Mouse (Mus musculus) hindbrain, embryonic 11.5 days (tissue): Measurements from ENCODE around the gene Polk. TPM values are rescaled to one million over a fixed set of nuclear protein-coding genes. Genes with fewer than 3 reads are reported as not detected.

ENCODE experiments used
- ATAC-seq: fragments of 200-750 bp; cut with Nextera tagmentation; 2 replicates; pipeline ENCODE4 v1.8.0; 2017; ENCODE audit warnings: mild to moderate bottlenecking, moderate TSS enrichment, moderate library complexity; ENCODE audit not compliant: low FRiP score
- DNase-seq: peaks from one replicate; pipeline ENCODE4 v3.0.0-alpha.2; 2015; ENCODE audit warnings: low spot score
- H3K27ac ChIP-seq: fragments of 300-500 bp; sonication (generic); 2 replicates; pipeline ENCODE4 v1.5.1; 2014; ENCODE audit warnings: mild to moderate bottlenecking, low read depth, low read length
- H3K27me3 ChIP-seq: fragments of 300-500 bp; sonication (generic); 2 replicates; pipeline ENCODE4 v1.6.1; 2014; ENCODE audit warnings: mild to moderate bottlenecking, low read length, moderate library complexity, mixed read lengths; ENCODE audit not compliant: control insufficient read depth, insufficient read depth
- H3K36me3 ChIP-seq: fragments of 300-500 bp; sonication (generic); 2 replicates; pipeline ENCODE4 v1.6.1; 2014; ENCODE audit warnings: mild to moderate bottlenecking, low read length, moderate library complexity, mixed read lengths; ENCODE audit not compliant: control insufficient read depth, insufficient read depth
- H3K4me1 ChIP-seq: fragments of 300-500 bp; sonication (generic); replicated peaks from 2 replicates; pipeline ENCODE4 v1.6.1; 2014; ENCODE audit warnings: low read length, mixed read lengths; ENCODE audit not compliant: control insufficient read depth, insufficient read depth
- H3K4me2 ChIP-seq: fragments of 300-500 bp; sonication (generic); replicated peaks from 2 replicates; pipeline ENCODE4 v1.6.1; 2014; ENCODE audit warnings: mild to moderate bottlenecking, low read depth, low read length
- H3K4me3 ChIP-seq: fragments of 300-500 bp; sonication (generic); 2 replicates; pipeline ENCODE4 v1.5.1; 2014; ENCODE audit warnings: low read depth, low read length
- H3K9ac ChIP-seq: fragments of 300-500 bp; sonication (generic); 2 replicates; pipeline ENCODE4 v1.6.1; 2014; ENCODE audit warnings: low read depth, low read length
- H3K9me3 ChIP-seq: fragments of 300-500 bp; sonication (generic); 2 replicates; pipeline ENCODE4 v1.6.1; 2016; ENCODE audit warnings: low read length; ENCODE audit not compliant: control insufficient read depth
- whole genome bisulfite sequencing: fragments of 180-500 bp; shearing (Covaris S2); extraction: QIAGEN DNeasy Blood & Tissue Kit; methylation state at CpG from one replicate; pipeline ENCODE4 v1.1.7; 2014; 5-methylcytosine and 5-hydroxymethylcytosine counted together
- polyA plus RNA-seq: library from polyadenylated mRNA; unstranded; fragments of >200 nt; fragmentation: Nextera tagmentation; extraction: Ambion mirVana; gene quantifications from 2 replicates; pipeline ENCODE4 v1.2.1, GENCODE M21; 2014

Polk gene
- polyA plus RNA-seq = 6.7 and 8.2 TPM in 2 replicates

GRCm38 (mm10) chr13:96542081-96542889 is at the start of gene Polk, which contains the start of gene Col4a3bp:
TSS of gene Polk (minus strand) at chr13:96542579.
TSS of gene Col4a3bp (plus strand) at chr13:96542618.
- ATAC-seq (peak; percentile 99), DNase-seq (peak; percentile 98)
- under 1% methylated on average over 46 of the region's 50 CpGs for WGBS
- H3K4me1 ChIP-seq = no peaks in the 10 kb centered on the region
- peak within 1 kb of the TSS; percentile 87 for H3K27ac ChIP-seq
- no peaks in the 10 kb centered on the region for H3K36me3 ChIP-seq
- peak within 1 kb of the TSS; percentile 75 for H3K4me2 ChIP-seq
- H3K9ac ChIP-seq = peak within 1 kb of the TSS; percentile 83
- peak within 1 kb of the TSS; percentile 95 for H3K4me3 ChIP-seq
- H3K9me3 ChIP-seq = no peaks in the 10 kb centered on the region
- H3K27me3 ChIP-seq = no peaks in the 10 kb centered on the region

- no peak overlapping the region for H3K4me3 ChIP-seq
- H3K27me3 ChIP-seq = no peaks in the 10 kb centered on the region
- H3K27ac ChIP-seq = no peak overlapping the region
- DNase-seq (no peak), ATAC-seq (no peak)
- H3K4me2 ChIP-seq = no peak overlapping the region
- no peaks in the 10 kb centered on the region for H3K4me1 ChIP-seq
- no peaks in the 10 kb centered on the region for H3K36me3 ChIP-seq
- WGBS = 93% methylated on average over 1 of the region's 1 CpGs
- no peaks in the 10 kb centered on the region for H3K9me3 ChIP-seq
- no peak overlapping the region for H3K9ac ChIP-seq
These were observed 46.3 kb upstream of the Polk start for GRCm38 (mm10) chr13:96588642-96589041.

- 95% methylated on average over 5 of the region's 5 CpGs for WGBS
- Histone ChIP-seq H3K4me3 (no peak overlapping the region), H3K4me1 (no peaks in the 10 kb centered on the region), H3K4me2 (no peak overlapping the region), H3K27ac (no peak overlapping the region), H3K36me3 (no peaks in the 10 kb centered on the region), H3K9ac (no peak overlapping the region), H3K9me3 (no peaks in the 10 kb centered on the region), H3K27me3 (no peaks in the 10 kb centered on the region)
- ATAC-seq (no peak), DNase-seq (no peak)
These were observed 44.2 kb upstream of the Polk start for GRCm38 (mm10) chr13:96586540-96586939.

DNA sequence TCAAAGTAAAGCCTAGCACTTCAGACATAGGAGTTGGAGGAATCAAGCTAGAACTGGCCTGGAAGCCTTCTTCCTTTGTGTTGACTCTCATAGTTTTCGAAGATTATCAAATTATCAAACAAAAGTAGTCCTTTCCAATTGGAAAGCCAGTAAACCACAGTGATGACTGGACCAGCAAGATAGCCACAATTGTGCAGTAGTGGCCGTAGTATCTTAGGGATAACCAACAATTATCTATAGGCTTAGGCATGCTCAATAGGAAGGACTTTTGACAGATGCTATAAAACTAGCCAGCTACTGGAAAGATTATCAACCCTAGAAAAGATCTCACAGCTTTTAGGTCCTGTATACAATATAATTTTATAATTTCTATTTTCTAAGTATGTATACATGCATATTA is 41.8 kb upstream of the Polk start:
- H3K4me1 ChIP-seq = no peaks in the 10 kb centered on the region
- no peak overlapping the region for H3K4me3 ChIP-seq
- H3K36me3 ChIP-seq = no peaks in the 10 kb centered on the region
- H3K9ac ChIP-seq = no peak overlapping the region
- WGBS = 92% methylated on average over 2 of the region's 2 CpGs
- no peaks in the 10 kb centered on the region for H3K27me3 ChIP-seq
- H3K27ac ChIP-seq = no peak overlapping the region
- DNase-seq (no peak), ATAC-seq (no peak)
- no peaks in the 10 kb centered on the region for H3K9me3 ChIP-seq
- H3K4me2 ChIP-seq = no peak overlapping the region

DNA sequence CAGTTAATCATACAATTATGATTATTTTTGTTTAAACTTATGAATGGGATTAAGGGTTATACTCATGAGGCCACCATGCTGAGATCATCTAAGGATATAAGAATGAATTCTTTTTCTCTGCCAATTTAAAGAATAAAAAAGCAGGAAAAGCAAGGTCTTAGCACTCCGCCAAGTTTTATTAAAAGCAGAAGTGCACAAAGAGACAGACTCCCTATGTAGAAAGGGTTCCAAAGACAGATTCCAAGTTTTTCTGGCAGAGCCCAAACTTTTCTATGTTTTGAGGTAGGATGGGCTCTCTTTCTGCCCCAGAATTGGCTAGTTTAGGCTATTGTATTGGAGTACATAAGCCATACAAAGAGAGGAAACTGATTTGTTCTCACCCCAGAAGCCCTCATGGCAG is 37.6 kb upstream of the Polk start:
- 78% methylated on average over 1 of the region's 1 CpGs for WGBS
- H3K9me3 ChIP-seq = no peaks in the 10 kb centered on the region
- H3K4me3 ChIP-seq = no peak overlapping the region
- H3K36me3 ChIP-seq = no peaks in the 10 kb centered on the region
- H3K4me1 ChIP-seq = no peaks in the 10 kb centered on the region
- DNase-seq = no peak
- H3K4me2 ChIP-seq = no peak overlapping the region
- no peaks in the 10 kb centered on the region for H3K27me3 ChIP-seq
- H3K27ac ChIP-seq = no peak overlapping the region
- no peak overlapping the region for H3K9ac ChIP-seq
- ATAC-seq = no peak

- H3K27me3 ChIP-seq = no peaks in the 10 kb centered on the region
- no peak overlapping the region for H3K4me2 ChIP-seq
- no peaks in the 10 kb centered on the region for H3K4me1 ChIP-seq
- no peaks in the 10 kb centered on the region for H3K36me3 ChIP-seq
- no peak overlapping the region for H3K9ac ChIP-seq
- no peak for DNase-seq
- H3K27ac ChIP-seq = no peak overlapping the region
- WGBS = 84% methylated on average over 2 of the region's 2 CpGs
- H3K4me3 ChIP-seq = no peak overlapping the region
- no peak for ATAC-seq
- H3K9me3 ChIP-seq = no peaks in the 10 kb centered on the region
These were observed 36.7 kb upstream of the Polk start for GRCm38 (mm10) chr13:96579104-96579503.

DNA sequence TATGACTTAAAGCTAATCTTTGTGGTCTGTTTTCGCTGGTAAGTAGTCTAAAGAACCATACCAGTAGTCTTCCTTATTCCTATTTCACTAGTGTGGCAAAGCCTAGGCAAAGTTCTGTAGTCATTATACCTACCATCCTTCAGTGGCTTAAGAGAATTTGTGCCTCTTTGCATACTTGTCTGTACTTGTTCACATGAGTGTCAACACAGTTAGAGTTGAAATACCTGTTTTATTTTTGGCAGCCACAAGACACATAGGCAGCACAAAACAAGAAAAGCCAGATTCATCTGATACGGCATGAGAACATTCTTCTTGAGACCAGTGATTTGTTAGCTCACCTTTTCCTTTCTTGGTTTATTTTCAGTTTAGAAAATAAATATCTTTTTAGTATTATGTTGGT is 31.8 kb upstream of the Polk start:
- Histone ChIP-seq H3K4me2 (no peak overlapping the region), H3K4me3 (no peak overlapping the region), H3K9me3 (no peaks in the 10 kb centered on the region), H3K27ac (no peak overlapping the region), H3K27me3 (no peaks in the 10 kb centered on the region), H3K36me3 (no peaks in the 10 kb centered on the region), H3K9ac (no peak overlapping the region), H3K4me1 (no peaks in the 10 kb centered on the region)
- 88% methylated on average over 2 of the region's 2 CpGs for WGBS
- DNase-seq (no peak), ATAC-seq (no peak)

DNA sequence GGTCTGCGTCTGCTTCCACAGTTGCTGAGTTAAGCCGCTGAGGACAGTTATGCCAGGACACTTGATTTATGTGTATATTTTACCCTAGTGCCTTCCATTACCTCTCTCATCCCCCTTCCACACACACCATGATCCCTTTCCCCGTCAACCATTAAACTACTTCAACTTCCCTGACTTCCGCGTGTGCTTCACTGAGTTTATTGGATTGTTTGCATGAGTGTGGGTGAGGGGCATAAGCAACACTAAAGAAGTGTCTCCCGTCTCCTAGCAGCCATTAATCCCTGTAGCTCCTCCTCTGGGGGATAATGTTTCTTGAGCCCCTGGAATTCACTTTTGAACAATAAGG is 28.6 kb upstream of the Polk start:
- Histone ChIP-seq H3K9ac (no peak overlapping the region), H3K27me3 (no peaks in the 10 kb centered on the region), H3K36me3 (no peaks in the 10 kb centered on the region), H3K27ac (no peak overlapping the region), H3K4me1 (no peaks in the 10 kb centered on the region), H3K4me2 (no peak overlapping the region), H3K4me3 (no peak overlapping the region), H3K9me3 (no peaks in the 10 kb centered on the region)
- no peak for DNase-seq
- WGBS = 81% methylated on average over 6 of the region's 6 CpGs
- ATAC-seq = no peak

DNA sequence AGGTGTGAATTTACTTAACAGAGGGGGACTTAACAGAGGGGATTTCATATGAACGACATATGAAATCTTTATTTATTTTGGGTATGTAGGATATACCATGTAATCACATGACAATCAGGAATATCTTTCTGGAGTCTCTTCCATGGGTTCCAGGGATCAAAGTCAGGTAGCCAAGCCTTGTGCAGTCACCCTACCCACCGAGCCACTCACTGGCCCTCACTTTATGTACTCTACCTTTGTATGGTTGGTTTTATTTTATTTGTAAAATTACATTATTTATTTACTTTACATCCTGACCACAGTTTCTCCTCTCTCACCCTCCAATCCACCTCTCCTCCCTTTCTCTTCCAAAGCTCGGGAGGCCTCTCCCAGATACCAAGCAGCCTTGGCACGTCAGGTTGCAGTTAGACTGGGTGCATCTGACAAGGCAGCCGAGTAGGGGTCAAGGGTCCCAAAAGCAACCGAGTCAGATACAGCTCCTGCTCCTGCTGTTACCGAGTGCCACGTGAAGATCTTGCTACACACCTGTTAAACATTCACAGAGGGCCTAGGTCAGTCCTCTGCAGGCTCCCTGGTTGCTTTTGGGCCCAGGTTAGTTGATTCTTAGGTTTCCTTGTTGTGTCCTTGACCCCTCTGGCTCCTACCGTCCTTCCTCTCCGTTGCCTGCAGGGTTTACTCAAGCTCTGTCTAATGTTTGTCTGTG is 28.1 kb upstream of the Polk start:
- no peaks in the 10 kb centered on the region for H3K36me3 ChIP-seq
- no peaks in the 10 kb centered on the region for H3K9me3 ChIP-seq
- ATAC-seq (no peak), DNase-seq (no peak)
- no peak overlapping the region for H3K4me3 ChIP-seq
- no peak overlapping the region for H3K4me2 ChIP-seq
- no peaks in the 10 kb centered on the region for H3K27me3 ChIP-seq
- no peak overlapping the region for H3K27ac ChIP-seq
- WGBS = 70% methylated on average over 10 of the region's 10 CpGs
- H3K9ac ChIP-seq = no peak overlapping the region
- no peaks in the 10 kb centered on the region for H3K4me1 ChIP-seq
